Mouse (Mus musculus) MEL (cell line): ENCODE data around the gene Bcas3. TPM values are rescaled to one million over a fixed set of nuclear protein-coding genes. Genes with fewer than 3 reads are reported as not detected.

Experiments used
- DNase-seq: peaks from one replicate; pipeline ENCODE4 v3.0.0; 2011; ENCODE audit warnings: low read depth, low spot score
- H3K27ac ChIP-seq: 2 replicates; pipeline ENCODE4 v1.5.1; 2012; ENCODE audit warnings: low read depth, mild to moderate bottlenecking, control low read depth, low read length, moderate library complexity; ENCODE audit not compliant: control insufficient read depth
- H3K27me3 ChIP-seq, 2 experiments: fragments of 150-350 bp in 1 of 2; sonication (generic) in 1 of 2; 2 replicates each; pipeline ENCODE4 v1.6.1; 2012; ENCODE audit warnings: low read length in 2 of 2, mild to moderate bottlenecking in 2 of 2, improper control_type of control experiment in 1 of 2, moderate library complexity in 1 of 2; ENCODE audit not compliant: insufficient read depth in 2 of 2, control insufficient read depth in 1 of 2
- H3K36me3 ChIP-seq, 2 experiments: 2 replicates each; pipeline ENCODE4 v1.6.1; 2012 to 2014; ENCODE audit warnings: low read length in 2 of 2, improper control_type of control experiment in 1 of 2, inconsistent platforms in 1 of 2, mild to moderate bottlenecking in 1 of 2; ENCODE audit not compliant: insufficient read depth in 2 of 2, control insufficient read depth in 1 of 2
- H3K4me1 ChIP-seq, 2 experiments: fragments of 150-350 bp in 1 of 2; sonication (generic) in 1 of 2; 2 replicates each; pipeline ENCODE4 v1.6.1; 2012; ENCODE audit warnings: low read length in 2 of 2, improper control_type of control experiment in 1 of 2, mild to moderate bottlenecking in 1 of 2; ENCODE audit not compliant: insufficient read depth in 2 of 2, control insufficient read depth in 1 of 2
- H3K4me3 ChIP-seq, 2 experiments: fragments of 150-350 bp in 1 of 2; sonication (generic) in 1 of 2; 2 replicates each; pipeline ENCODE4 v1.5.1; 2012; ENCODE audit warnings: low read depth in 2 of 2, low read length in 2 of 2, mild to moderate bottlenecking in 2 of 2, moderate library complexity in 2 of 2, control low read depth in 1 of 2, improper control_type of control experiment in 1 of 2; ENCODE audit not compliant: control insufficient read depth in 1 of 2, insufficient read depth in 1 of 2
- H3K79me2 ChIP-seq: 2 replicates; pipeline ENCODE4 v1.6.1; 2012; ENCODE audit warnings: mild to moderate bottlenecking, low read length, moderate library complexity; ENCODE audit not compliant: control insufficient read depth, poor library complexity, insufficient read depth
- H3K9ac ChIP-seq: 2 replicates; pipeline ENCODE4 v1.6.1; 2012; ENCODE audit warnings: low read depth, mild to moderate bottlenecking, control low read depth, low read length, moderate library complexity; ENCODE audit not compliant: control insufficient read depth, poor library complexity, severe bottlenecking
- H3K9me3 ChIP-seq: fragments of 150-350 bp; sonication (generic); replicated peaks from 2 replicates; pipeline ENCODE4 v1.6.1; 2012; ENCODE audit warnings: mild to moderate bottlenecking, low read length, improper control_type of control experiment, moderate library complexity; ENCODE audit not compliant: insufficient read depth
- BHLHE40 ChIP-seq: IDR thresholded peaks from 2 replicates; pipeline ENCODE4 v1.6.1; 2012; ENCODE audit warnings: low read depth, mild to moderate bottlenecking, inconsistent platforms, low read length, improper control_type of control experiment, borderline replicate concordance
- E2F4 ChIP-seq: IDR thresholded peaks from 2 replicates; pipeline ENCODE4 v1.6.1; 2011; ENCODE audit warnings: low read depth, low read length, improper control_type of control experiment, borderline replicate concordance
- ELF1 ChIP-seq: IDR thresholded peaks from 2 replicates; pipeline ENCODE4 v1.6.1; 2014; ENCODE audit warnings: low read depth, mild to moderate bottlenecking, inconsistent platforms, low read length, improper control_type of control experiment, moderate library complexity
- JUND ChIP-seq: IDR thresholded peaks from 2 replicates; pipeline ENCODE4 v1.6.1; 2011; ENCODE audit warnings: low read depth, mild to moderate bottlenecking, improper control_type of control experiment, low read length
- KAT2A ChIP-seq: conservative IDR thresholded peaks from 2 replicates; pipeline ENCODE4 v1.6.1; 2012; ENCODE audit warnings: low read depth, low read length, improper control_type of control experiment, inconsistent platforms
- MAFK ChIP-seq: IDR thresholded peaks from 2 replicates; pipeline ENCODE4 v1.6.1; 2011; ENCODE audit warnings: low read depth, mild to moderate bottlenecking, low read length, improper control_type of control experiment, borderline replicate concordance
- MAX ChIP-seq: IDR thresholded peaks from 2 replicates; pipeline ENCODE4 v1.6.1; 2011; ENCODE audit warnings: low read length, improper control_type of control experiment
- MAZ ChIP-seq: IDR thresholded peaks from 2 replicates; pipeline ENCODE4 v1.6.1; 2012; ENCODE audit warnings: low read depth, mild to moderate bottlenecking, inconsistent platforms, low read length, improper control_type of control experiment
- MEF2A ChIP-seq: IDR thresholded peaks from 2 replicates; pipeline ENCODE4 v1.6.1; 2014; ENCODE audit warnings: low read depth, mild to moderate bottlenecking, inconsistent platforms, low read length, improper control_type of control experiment; ENCODE audit not compliant: poor library complexity, insufficient replicate concordance, severe bottlenecking; ENCODE audit errors: extremely low read depth
- MXI1 ChIP-seq: IDR thresholded peaks from 2 replicates; pipeline ENCODE4 v1.6.1; 2011; ENCODE audit warnings: mild to moderate bottlenecking, low read depth, low read length, improper control_type of control experiment
- MYC ChIP-seq: IDR thresholded peaks from 2 replicates; pipeline ENCODE4 v1.6.1; 2011; ENCODE audit warnings: low read depth, mild to moderate bottlenecking, low read length, improper control_type of control experiment, moderate library complexity
- NELFE ChIP-seq: IDR thresholded peaks from 2 replicates; pipeline ENCODE4 v1.6.1; 2011; ENCODE audit warnings: low read depth, low read length, improper control_type of control experiment
- NRF1 ChIP-seq: IDR thresholded peaks from 2 replicates; pipeline ENCODE4 v1.6.1; 2014; ENCODE audit warnings: low read depth, mild to moderate bottlenecking, inconsistent platforms, low read length, improper control_type of control experiment, moderate library complexity; ENCODE audit not compliant: poor library complexity, insufficient read depth, severe bottlenecking
- POLR2A ChIP-seq, 2 experiments: IDR thresholded peaks; 2 replicates each; pipeline ENCODE4 v1.6.1; 2011 to 2012; ENCODE audit warnings: low read length in 2 of 2, mild to moderate bottlenecking in 2 of 2, control low read depth in 1 of 2, improper control_type of control experiment in 1 of 2, low read depth in 1 of 2, moderate library complexity in 1 of 2; ENCODE audit not compliant: control insufficient read depth in 1 of 2, insufficient read depth in 1 of 2, poor library complexity in 1 of 2
- RAD21 ChIP-seq: IDR thresholded peaks from 2 replicates; pipeline ENCODE4 v1.6.1; 2011; ENCODE audit warnings: mild to moderate bottlenecking, low read depth, low read length, improper control_type of control experiment
- RCOR1 ChIP-seq: IDR thresholded peaks from 2 replicates; pipeline ENCODE4 v1.6.1; 2012; ENCODE audit warnings: low read depth, mild to moderate bottlenecking, inconsistent platforms, low read length, improper control_type of control experiment
- SIN3A ChIP-seq: IDR thresholded peaks from 2 replicates; pipeline ENCODE4 v1.6.1; 2012; ENCODE audit warnings: low read length, improper control_type of control experiment, inconsistent platforms
- SMC3 ChIP-seq: IDR thresholded peaks from 2 replicates; pipeline ENCODE4 v1.6.1; 2011; ENCODE audit warnings: low read depth, low read length, improper control_type of control experiment
- USF1 ChIP-seq: IDR thresholded peaks from 2 replicates; pipeline ENCODE4 v1.6.1; 2014; ENCODE audit warnings: low read depth, mild to moderate bottlenecking, inconsistent platforms, low read length, improper control_type of control experiment, moderate library complexity
- USF2 ChIP-seq, 2 experiments: IDR thresholded peaks; 2 replicates each; pipeline ENCODE4 v1.6.1; 2011 to 2012; ENCODE audit warnings: improper control_type of control experiment in 2 of 2, low read length in 2 of 2, borderline replicate concordance in 1 of 2, inconsistent platforms in 1 of 2, low read depth in 1 of 2, mild to moderate bottlenecking in 1 of 2; ENCODE audit not compliant: insufficient read depth in 1 of 2
- ZNF384 ChIP-seq: IDR thresholded peaks from 2 replicates; pipeline ENCODE4 v1.6.1; 2012; ENCODE audit warnings: low read depth, mild to moderate bottlenecking, inconsistent platforms, low read length, improper control_type of control experiment
- polyA plus RNA-seq, 2 experiments: library from polyadenylated mRNA; stranded (reverse) in 1 of 2; unstranded in 1 of 2; fragments of >175 nt in 1 of 2; fragments of >200 nt in 1 of 2; gene quantifications; 2 replicates each; pipeline versions ENCODE4 v1.2.1 to v1.2.4; 2012; ENCODE audit warnings: low replicate concordance in 2 of 2, low read depth in 1 of 2; ENCODE audit not compliant: insufficient read length in 2 of 2, insufficient read depth in 1 of 2, missing spikeins in 1 of 2
- total RNA-seq: library from RNA; depleted of rRNA; stranded (reverse); fragments of 300-350 nt; gene quantifications from 2 replicates; pipeline ENCODE4 v1.2.3, GENCODE M21; 2012

Gene Bcas3
- total and polyA plus RNA-seq, 3 experiments, result 8.6 to 14.7 TPM; not detected in 1

DNA sequence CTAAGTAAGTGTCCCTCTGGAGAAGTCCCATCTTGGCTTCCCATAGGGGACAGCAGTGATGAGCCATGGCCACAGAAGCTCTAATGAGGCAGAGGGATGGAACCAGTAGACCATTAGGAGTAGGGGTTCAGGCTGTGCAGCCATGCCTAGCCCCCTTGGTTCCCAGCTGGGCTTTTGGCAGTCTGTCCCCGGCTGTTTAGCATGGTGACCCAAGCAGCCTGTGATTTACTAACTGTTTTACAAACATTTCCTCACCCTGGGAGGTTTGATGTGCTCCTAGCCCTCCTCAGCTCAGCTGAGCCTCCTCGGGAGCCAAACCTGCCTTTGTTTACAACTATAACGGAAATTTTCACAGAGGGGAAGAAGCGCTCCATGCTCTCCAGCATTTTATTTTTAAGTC lies 322.3 kb downstream of the Bcas3 start:
- H3K79me2 ChIP-seq, result no peaks in the 10 kb centered on the region
- no peaks in the 10 kb centered on the region for H3K27me3 ChIP-seq
- H3K27ac ChIP-seq, result no peak overlapping the region
- DNase-seq, result no peak
- no peaks in the 10 kb centered on the region for H3K9me3 ChIP-seq
- no peaks in the 10 kb centered on the region; a peak in 1 of 4 replicates for H3K36me3 ChIP-seq
- no peak overlapping the region for H3K4me3 ChIP-seq
- no peak overlapping the region for H3K9ac ChIP-seq
- TF ChIP-seq ELF1 (no peak), USF1 (no peak), POLR2A (IDR thresholded peaks at IDR 0.05; ENCODE audit: control insufficient read depth in 1 of 2, insufficient read depth in 1 of 2, low read depth in 1 of 2, low read length in 2 of 2, poor library complexity in 1 of 2) (no peak), MYC (no peak), USF2 (IDR thresholded peaks at IDR 0.05; ENCODE audit: borderline replicate concordance in 1 of 2, insufficient read depth in 1 of 2, low read depth in 1 of 2, low read length in 2 of 2) (no peak), E2F4 (no peak), MAFK (no peak), ZNF384 (no peak), MAX (no peak), KAT2A (no peak), MXI1 (no peak), MEF2A (no peak), MAZ (no peak), NRF1 (no peak), RAD21 (no peak), SIN3A (no peak), RCOR1 (no peak), BHLHE40 (no peak), NELFE (no peak)
- TF ChIP-seq, all 39 proteins: peak for 0
- H3K4me1 ChIP-seq, result peaks cover 2 to 9% of the 10 kb centered on the region in 2 experiments; a peak in 2 of 4 replicates

DNA sequence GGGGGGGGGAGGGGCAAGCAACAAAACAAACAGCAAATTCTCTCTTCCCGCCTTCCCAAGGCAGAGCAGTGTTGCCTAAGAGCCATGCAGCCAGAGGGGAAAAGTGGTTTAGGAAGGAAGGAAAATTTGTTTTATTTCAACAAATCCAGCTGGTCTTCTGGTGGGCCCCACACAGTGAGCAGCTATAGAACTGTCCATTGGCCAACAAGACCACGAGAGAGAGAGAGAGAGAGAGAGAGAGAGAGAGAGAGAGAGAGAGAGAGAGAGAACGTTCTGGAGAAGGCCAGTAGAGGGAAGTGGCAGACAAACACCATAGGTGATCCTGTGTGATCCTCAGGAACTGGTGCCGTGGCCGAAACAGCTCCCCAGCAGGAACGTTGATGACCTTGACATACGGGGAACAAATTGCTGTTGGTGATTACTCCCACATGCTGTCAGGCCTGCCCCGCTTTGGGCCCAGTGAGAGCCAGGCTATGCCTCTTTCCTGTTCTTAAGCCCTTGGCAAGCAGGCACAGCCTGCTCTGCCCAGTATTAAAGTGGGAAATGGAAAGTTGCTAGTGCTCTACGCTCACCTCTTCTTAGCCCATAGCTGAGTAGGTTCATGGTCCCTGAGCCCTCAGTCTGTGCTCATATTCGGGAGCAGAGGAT lies 323.5 kb downstream of the Bcas3 start:
- DNase-seq, result no peak
- Histone ChIP-seq H3K9me3 (no peaks in the 10 kb centered on the region), H3K9ac (no peak overlapping the region), H3K4me1 (peaks cover 2 to 4% of the 10 kb centered on the region in 2 experiments; a peak in 2 of 4 replicates)
- TF ChIP-seq JUND (no peak), SMC3 (no peak), NRF1 (no peak)
- TF ChIP-seq, all 39 proteins: peak for 0
- H3K79me2 ChIP-seq, result no peaks in the 10 kb centered on the region
- no peak overlapping the region for H3K4me3 ChIP-seq
- H3K36me3 ChIP-seq, result no peaks in the 10 kb centered on the region; a peak in 1 of 4 replicates
- no peaks in the 10 kb centered on the region for H3K27me3 ChIP-seq
- H3K27ac ChIP-seq, result no peak overlapping the region
